Mouse (Mus musculus) right cerebral cortex, postnatal 14 days (tissue): Measurements from ENCODE around the gene Cnksr2.

Source experiments
- DNase-seq: peaks from one replicate; pipeline ENCODE4 v3.0.0; 2022

The Cnksr2 gene

GRCm38 (mm10) chrX:158043057-158043843 is at the start of gene Cnksr2:
TSS of gene Cnksr2 (minus strand) at chrX:158043294.
- DNase-seq, result peak; percentile 58

- no peak for DNase-seq
Measured at GRCm38 (mm10) chrX:158043844-158044140, 698 bp upstream of the Cnksr2 start.

GRCm38 (mm10) chrX:158042255-158043056 is 638 bp downstream of the Cnksr2 start:
- peak; percentile 20 for DNase-seq

- no peak for DNase-seq
Measured at GRCm38 (mm10) chrX:158041703-158042102, 1.4 kb downstream of the Cnksr2 start.

GRCm38 (mm10) chrX:157951698-157952097 is 91.4 kb downstream of the Cnksr2 start:
- no peak for DNase-seq

GRCm38 (mm10) chrX:157949256-157949655 is 93.8 kb downstream of the Cnksr2 start:
- DNase-seq, result no peak

GRCm38 (mm10) chrX:157945121-157945520 is 98.0 kb downstream of the Cnksr2 start:
- DNase-seq, result no peak

GRCm38 (mm10) chrX:157936611-157937010 is 106.5 kb downstream of the Cnksr2 start:
- DNase-seq, result no peak

GRCm38 (mm10) chrX:157920093-157920492 is 123.0 kb downstream of the Cnksr2 start:
- no peak for DNase-seq

GRCm38 (mm10) chrX:157829983-157830382 is 213.1 kb downstream of the Cnksr2 start:
- no peak for DNase-seq

- peak; percentile 14 for DNase-seq
Measured at GRCm38 (mm10) chrX:157818921-157819260, 224.2 kb downstream of the Cnksr2 start.

- peak; percentile 8 for DNase-seq
Measured at GRCm38 (mm10) chrX:157818207-157818920, 224.7 kb downstream of the Cnksr2 start, which contains the start of gene Klhl34. TSS of gene Klhl34 (plus strand) at chrX:157818435.

GRCm38 (mm10) chrX:157817571-157818206 is 225.4 kb downstream of the Cnksr2 start:
- peak; percentile 12 for DNase-seq

GRCm38 (mm10) chrX:157809721-157810120 is 233.4 kb downstream of the Cnksr2 start:
- no peak for DNase-seq

- DNase-seq, result no peak
Measured at GRCm38 (mm10) chrX:157801669-157802068, 241.4 kb downstream of the Cnksr2 start.
